Mouse (Mus musculus) neural tube, embryonic 12.5 days (tissue): Measurements from ENCODE around the gene Clvs2. TPM values are rescaled to one million over a fixed set of nuclear protein-coding genes. Genes with fewer than 3 reads are reported as not detected.
A peak's percentile ranks its signal among the peaks of the same experiment; 100 is the strongest.

Experiments used
- ATAC-seq: fragments of 200-750 bp; cut with Nextera tagmentation; 2 replicates; pipeline ENCODE4 v1.8.0; 2017; ENCODE audit warnings: low read depth, mild to moderate bottlenecking, moderate TSS enrichment, moderate library complexity; ENCODE audit not compliant: low FRiP score
- H3K27ac ChIP-seq: fragments of 300-500 bp; sonication (generic); 2 replicates; pipeline ENCODE4 v1.5.1; 2016
- H3K27me3 ChIP-seq: fragments of 300-500 bp; sonication (generic); replicated peaks from 2 replicates; pipeline ENCODE4 v1.6.1; 2016; ENCODE audit warnings: mild to moderate bottlenecking
- H3K36me3 ChIP-seq: fragments of 300-500 bp; sonication (generic); 2 replicates; pipeline ENCODE4 v1.6.1; 2016; ENCODE audit warnings: mild to moderate bottlenecking
- H3K4me1 ChIP-seq: fragments of 300-500 bp; sonication (generic); 2 replicates; pipeline ENCODE4 v1.6.1; 2016
- H3K4me2 ChIP-seq: fragments of 300-500 bp; sonication (generic); replicated peaks from 2 replicates; pipeline ENCODE4 v1.6.1; 2016; ENCODE audit warnings: mild to moderate bottlenecking
- H3K4me3 ChIP-seq: fragments of 300-500 bp; sonication (generic); 2 replicates; pipeline ENCODE4 v1.5.1; 2016
- H3K9ac ChIP-seq: fragments of 300-500 bp; sonication (generic); 2 replicates; pipeline ENCODE4 v1.6.1; 2016; ENCODE audit warnings: mild to moderate bottlenecking
- H3K9me3 ChIP-seq: fragments of 300-500 bp; sonication (generic); 2 replicates; pipeline ENCODE4 v1.6.1; 2016; ENCODE audit warnings: mild to moderate bottlenecking
- WGBS: fragments of 180-500 bp; shearing (Covaris S2); methylation state at CpG from one replicate; pipeline ENCODE4 v1.1.7; 2016; 5-methylcytosine and 5-hydroxymethylcytosine counted together
- polyA plus RNA-seq: library from polyadenylated mRNA; unstranded; fragments of >200 nt; fragmentation: Nextera tagmentation; extraction: Ambion mirVana; gene quantifications from 2 replicates; pipeline ENCODE4 v1.2.1, GENCODE M21; 2016

Gene Clvs2
- polyA plus RNA-seq, result 6.5 and 9.0 TPM in 2 replicates

DNA sequence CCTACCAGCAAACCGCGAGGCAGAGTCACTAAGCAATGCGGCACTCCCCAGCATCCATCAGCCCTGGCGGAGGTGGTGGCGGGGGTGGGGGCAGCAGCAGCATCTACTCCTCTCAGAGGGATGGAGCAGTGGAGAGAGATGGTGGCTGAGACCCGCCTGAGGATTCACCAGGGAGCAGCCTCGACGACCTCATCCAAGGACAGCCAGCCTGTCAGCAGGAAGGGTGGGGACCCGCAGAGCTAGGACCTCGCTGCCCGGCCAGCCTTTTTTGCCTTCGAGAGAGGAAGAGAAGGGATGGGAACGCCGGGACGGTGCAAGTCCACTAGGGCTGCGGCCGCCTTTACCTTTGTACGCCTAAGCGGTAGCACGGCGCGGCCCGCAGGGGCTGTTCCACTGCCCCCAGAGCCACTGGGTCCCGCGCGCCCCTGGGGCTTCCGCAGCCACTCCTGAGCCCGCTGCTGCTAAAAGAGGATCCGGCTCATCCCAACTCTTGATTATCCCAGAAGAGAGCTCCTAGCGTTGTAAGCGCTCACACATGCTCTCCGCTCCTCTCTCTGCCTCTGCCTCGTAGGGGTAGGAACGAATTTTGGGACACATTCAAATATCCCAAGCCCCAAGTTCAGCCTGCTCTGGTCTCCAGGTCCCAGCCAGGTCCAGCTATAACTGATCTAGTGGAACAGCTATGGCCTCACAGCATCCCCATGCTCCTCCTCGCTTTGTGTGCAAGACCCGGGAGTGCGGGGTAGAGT lies at the start of gene Clvs2:
Gene Clvs2, minus strand, starts transcription at position 639 of the 749 bp plus-strand sequence.
- WGBS, result under 1% methylated on average over 37 of the region's 37 CpGs
- Histone ChIP-seq H3K27ac (peak within 1 kb of the TSS; percentile 15; the same call in 1 of the 2 replicates), H3K27me3 (no peaks in the 10 kb centered on the region), H3K9ac (peak within 1 kb of the TSS; percentile 72), H3K4me1 (peaks cover 10% of the 10 kb centered on the region), H3K4me2 (peak within 1 kb of the TSS; percentile 78), H3K9me3 (no peaks in the 10 kb centered on the region), H3K36me3 (no peaks in the 10 kb centered on the region), H3K4me3 (peak within 1 kb of the TSS; percentile 54)
- peak; percentile 90 for ATAC-seq

DNA sequence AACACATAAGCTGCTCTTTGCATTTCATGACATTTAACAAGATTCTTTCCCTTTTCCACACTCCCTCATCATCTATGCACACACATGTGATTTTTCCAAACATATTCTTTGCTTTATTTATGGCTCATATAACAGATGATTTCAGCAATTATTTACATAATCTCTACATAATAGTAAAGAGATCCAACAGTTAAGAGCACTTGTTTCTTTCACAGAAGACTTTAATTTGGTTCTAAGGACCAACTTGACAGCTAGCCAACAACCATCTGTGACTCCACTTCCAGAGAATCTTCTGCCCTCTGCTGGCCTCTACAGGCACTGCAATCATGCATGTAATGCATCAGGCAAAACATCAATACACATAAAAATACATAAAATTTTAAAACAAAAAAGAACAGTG lies 28.6 kb upstream of the Clvs2 start:
- Histone ChIP-seq H3K27ac (no peak overlapping the region), H3K9me3 (no peaks in the 10 kb centered on the region), H3K36me3 (no peaks in the 10 kb centered on the region), H3K4me3 (no peak overlapping the region), H3K4me2 (no peak overlapping the region), H3K9ac (no peak overlapping the region), H3K4me1 (no peaks in the 10 kb centered on the region), H3K27me3 (no peaks in the 10 kb centered on the region)
- ATAC-seq, result no peak

DNA sequence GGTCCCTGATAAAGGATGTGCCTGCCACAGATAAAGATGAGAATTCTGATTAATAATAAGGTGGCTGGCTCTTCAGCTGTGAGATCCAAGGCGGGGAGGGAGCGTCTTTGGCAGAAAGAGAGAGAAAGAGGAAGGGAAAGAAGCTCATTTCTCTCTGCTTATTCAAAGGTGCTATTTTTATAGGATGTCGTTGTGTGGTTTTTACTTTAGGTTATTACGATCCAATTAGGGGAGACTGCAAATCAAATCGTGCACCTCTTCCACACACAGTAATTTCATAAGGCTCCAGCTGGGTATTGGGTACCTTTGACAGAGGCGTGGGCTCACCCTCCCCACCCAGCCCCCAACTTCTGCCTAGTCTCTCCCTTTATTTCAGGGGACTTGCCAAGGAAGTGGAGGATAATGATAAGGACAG lies 985 bp downstream of the Clvs2 start:
- H3K27ac ChIP-seq, result no peak overlapping the region; the same call in 1 of the 2 replicates
- no peaks in the 10 kb centered on the region for H3K36me3 ChIP-seq
- H3K4me1 ChIP-seq, result peaks cover 10% of the 10 kb centered on the region
- H3K9me3 ChIP-seq, result no peaks in the 10 kb centered on the region
- H3K9ac ChIP-seq, result peak overlapping the region; percentile 72; the same call in 1 of the 2 replicates
- peak overlapping the region; percentile 54 for H3K4me3 ChIP-seq
- 16% methylated on average over 6 of the region's 6 CpGs for WGBS
- no peaks in the 10 kb centered on the region for H3K27me3 ChIP-seq
- ATAC-seq, result peak; percentile 51
- peak overlapping the region; percentile 78 for H3K4me2 ChIP-seq

DNA sequence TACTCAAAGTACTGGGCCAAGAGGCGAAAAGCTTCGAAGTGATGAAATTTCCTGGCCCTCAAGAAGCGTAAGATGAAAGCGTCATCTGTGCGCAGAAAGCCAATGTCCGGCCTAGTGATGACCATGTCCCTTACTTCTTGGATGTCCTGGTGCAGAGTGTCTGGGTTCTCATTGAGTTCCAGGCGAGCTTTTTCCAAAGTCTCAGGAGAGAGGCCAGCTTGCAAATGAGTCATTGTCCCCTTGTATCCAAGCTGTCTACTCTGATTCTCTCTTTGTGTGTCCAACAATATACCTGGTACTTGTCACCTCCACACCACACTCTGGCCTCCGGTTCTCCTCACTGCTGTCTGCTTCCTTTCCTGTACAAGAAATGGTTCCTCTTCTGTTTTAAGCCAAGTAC lies 1.9 kb downstream of the Clvs2 start:
- peaks cover 10% of the 10 kb centered on the region for H3K4me1 ChIP-seq
- H3K36me3 ChIP-seq, result no peaks in the 10 kb centered on the region
- peak overlapping the region; percentile 40 for H3K4me2 ChIP-seq
- ATAC-seq, result no peak
- no peak overlapping the region for H3K4me3 ChIP-seq
- no peaks in the 10 kb centered on the region for H3K9me3 ChIP-seq
- no peak overlapping the region for H3K27ac ChIP-seq
- H3K27me3 ChIP-seq, result no peaks in the 10 kb centered on the region
- no peak overlapping the region for H3K9ac ChIP-seq
- 86% methylated on average over 8 of the region's 8 CpGs for WGBS

DNA sequence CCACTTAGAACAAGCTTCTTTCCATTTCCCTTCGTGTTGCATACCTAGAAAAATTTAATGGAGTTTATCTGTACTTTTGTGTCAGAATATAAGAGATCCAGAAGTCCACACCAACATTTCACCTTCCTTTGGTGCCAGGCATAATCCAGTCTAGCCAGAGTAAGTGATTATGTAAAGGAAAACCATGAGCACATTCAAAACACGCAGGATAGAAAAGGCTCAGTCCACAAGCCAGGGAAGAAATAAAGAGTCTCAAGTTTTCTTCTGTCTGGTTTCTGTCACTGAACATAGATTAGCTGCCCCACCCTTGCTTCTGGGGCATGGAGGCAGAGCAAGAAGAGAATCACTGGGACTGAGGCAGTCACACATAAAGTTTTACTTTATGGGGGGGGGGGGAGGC lies 8.4 kb downstream of the Clvs2 start:
- ATAC-seq, result no peak
- H3K27ac ChIP-seq, result no peak overlapping the region
- H3K4me2 ChIP-seq, result no peak overlapping the region
- no peaks in the 10 kb centered on the region for H3K4me1 ChIP-seq
- no peak overlapping the region for H3K9ac ChIP-seq
- 79% methylated on average over 2 of the region's 2 CpGs for WGBS
- H3K27me3 ChIP-seq, result no peaks in the 10 kb centered on the region
- no peak overlapping the region for H3K4me3 ChIP-seq
- H3K9me3 ChIP-seq, result no peaks in the 10 kb centered on the region
- no peaks in the 10 kb centered on the region for H3K36me3 ChIP-seq

DNA sequence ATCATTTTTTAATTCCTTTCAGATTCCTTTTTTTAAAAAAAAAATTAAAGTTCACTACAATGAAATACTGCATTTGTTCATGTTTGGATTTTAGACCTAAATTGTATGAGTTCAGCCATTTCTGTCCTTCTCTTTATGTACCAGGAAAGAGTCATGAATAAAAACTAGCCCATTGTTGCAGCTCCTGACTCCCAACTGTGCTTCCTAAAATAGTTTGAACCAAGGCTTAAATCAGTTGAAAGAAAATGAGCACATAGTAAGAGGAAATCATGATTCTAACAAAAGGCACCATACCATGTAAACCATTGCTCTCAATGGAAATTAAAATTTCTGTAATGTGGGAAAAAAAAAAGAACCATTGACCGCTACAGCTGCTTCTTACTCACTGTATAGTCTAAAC lies 11.4 kb downstream of the Clvs2 start:
- 86% methylated on average over 1 of the region's 1 CpGs for WGBS
- no peak overlapping the region for H3K4me2 ChIP-seq
- no peak overlapping the region for H3K4me3 ChIP-seq
- no peak overlapping the region for H3K9ac ChIP-seq
- H3K27me3 ChIP-seq, result no peaks in the 10 kb centered on the region
- H3K27ac ChIP-seq, result no peak overlapping the region
- H3K36me3 ChIP-seq, result no peaks in the 10 kb centered on the region
- ATAC-seq, result no peak
- no peaks in the 10 kb centered on the region for H3K4me1 ChIP-seq
- no peaks in the 10 kb centered on the region for H3K9me3 ChIP-seq

DNA sequence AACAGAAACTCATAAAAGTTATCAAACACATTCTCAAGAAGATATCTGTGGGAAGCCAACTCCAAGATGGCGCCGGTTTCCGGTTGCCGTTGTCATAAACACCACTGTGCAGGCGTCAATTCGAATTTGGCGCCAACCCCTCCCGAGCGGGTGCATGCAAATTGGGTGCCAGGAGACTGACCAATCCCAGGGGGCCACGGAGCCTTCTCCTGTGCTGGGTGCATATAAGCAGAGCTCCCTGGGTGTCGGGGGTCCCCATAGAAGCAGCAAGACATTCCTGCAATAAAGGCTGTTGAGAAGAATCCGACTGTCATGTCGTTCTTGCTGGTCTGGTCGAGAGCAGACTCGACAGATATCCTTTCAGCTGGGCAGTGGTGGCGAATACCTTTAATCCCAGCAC lies 31.8 kb downstream of the Clvs2 start:
- no peaks in the 10 kb centered on the region for H3K36me3 ChIP-seq
- 88% methylated on average over 16 of the region's 16 CpGs for WGBS
- no peak overlapping the region for H3K27ac ChIP-seq
- H3K9me3 ChIP-seq, result no peaks in the 10 kb centered on the region
- H3K27me3 ChIP-seq, result no peaks in the 10 kb centered on the region
- no peak overlapping the region for H3K4me2 ChIP-seq
- H3K4me3 ChIP-seq, result no peak overlapping the region
- no peaks in the 10 kb centered on the region for H3K4me1 ChIP-seq
- ATAC-seq, result no peak
- no peak overlapping the region for H3K9ac ChIP-seq

DNA sequence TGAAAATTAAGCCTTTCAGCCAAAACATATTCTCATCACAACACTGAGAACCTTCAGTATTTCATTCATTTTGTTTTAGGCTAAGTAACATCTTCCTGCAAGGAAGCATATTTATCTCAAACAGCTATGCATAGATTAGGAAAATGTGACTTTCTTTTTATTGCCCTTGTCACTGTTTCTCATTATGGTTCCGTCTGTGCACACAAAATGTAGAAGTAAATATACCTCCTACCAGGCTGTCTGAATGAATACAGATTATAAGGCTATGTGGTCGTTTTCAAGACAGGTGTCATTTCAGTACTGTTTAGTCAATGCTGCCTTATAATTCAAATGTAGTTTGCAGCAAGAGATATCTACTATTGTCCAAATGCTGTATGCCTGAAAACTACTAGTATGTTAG lies 35.8 kb downstream of the Clvs2 start:
- H3K27ac ChIP-seq, result no peak overlapping the region
- no peak overlapping the region for H3K4me2 ChIP-seq
- no peak overlapping the region for H3K9ac ChIP-seq
- no peaks in the 10 kb centered on the region for H3K36me3 ChIP-seq
- ATAC-seq, result no peak
- H3K4me3 ChIP-seq, result no peak overlapping the region
- H3K27me3 ChIP-seq, result no peaks in the 10 kb centered on the region
- H3K9me3 ChIP-seq, result no peaks in the 10 kb centered on the region
- 76% methylated on average over 2 of the region's 2 CpGs for WGBS
- no peaks in the 10 kb centered on the region for H3K4me1 ChIP-seq

DNA sequence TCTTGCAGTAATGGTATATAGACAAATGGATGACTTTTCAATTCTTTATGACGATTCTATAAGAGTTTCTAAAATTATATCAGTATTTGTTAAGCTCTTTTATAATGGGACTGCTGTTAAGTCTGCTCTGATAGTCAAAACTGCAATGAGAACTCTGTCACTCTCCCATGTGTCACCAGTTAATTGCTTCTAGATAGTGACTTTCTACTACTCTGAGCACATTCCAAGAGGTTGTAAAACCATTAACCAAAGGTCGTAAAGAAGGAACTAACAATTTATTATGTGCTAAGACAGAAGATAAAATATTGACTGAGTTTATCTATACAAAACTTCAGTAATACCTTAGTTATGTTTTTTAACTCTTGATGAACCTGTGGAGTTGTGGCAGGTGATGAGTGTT lies 37.5 kb downstream of the Clvs2 start:
- Histone ChIP-seq H3K9me3 (no peaks in the 10 kb centered on the region), H3K27me3 (no peaks in the 10 kb centered on the region), H3K9ac (no peak overlapping the region), H3K4me3 (no peak overlapping the region), H3K4me2 (no peak overlapping the region), H3K4me1 (no peaks in the 10 kb centered on the region), H3K36me3 (no peaks in the 10 kb centered on the region), H3K27ac (no peak overlapping the region)
- no peak for ATAC-seq
- WGBS, result 39% methylated on average over 2 of the region's 2 CpGs

DNA sequence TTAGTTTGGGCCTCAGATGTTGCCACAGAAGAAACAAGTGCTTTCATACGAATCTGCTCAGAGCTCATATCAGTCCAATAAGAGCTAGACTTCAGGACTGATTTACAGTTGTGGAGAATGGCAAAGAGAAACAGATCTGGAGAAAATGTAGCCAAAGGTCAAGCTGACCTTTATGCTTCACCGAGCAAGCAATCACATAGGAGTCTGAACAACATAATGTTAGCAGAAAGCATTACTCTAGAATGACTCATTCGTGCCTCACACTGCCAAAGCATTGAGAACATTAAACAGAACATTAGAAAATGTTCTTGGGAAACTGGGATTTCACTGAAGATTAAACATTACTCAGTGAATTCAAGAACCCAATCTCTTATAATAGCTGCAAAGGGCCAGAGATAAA lies 66.5 kb downstream of the Clvs2 start:
- no peak for ATAC-seq
- no peaks in the 10 kb centered on the region for H3K4me1 ChIP-seq
- H3K9ac ChIP-seq, result no peak overlapping the region
- no peak overlapping the region for H3K4me3 ChIP-seq
- WGBS, result 51% methylated on average over 3 of the region's 3 CpGs
- H3K9me3 ChIP-seq, result no peaks in the 10 kb centered on the region
- no peaks in the 10 kb centered on the region for H3K36me3 ChIP-seq
- no peak overlapping the region for H3K27ac ChIP-seq
- H3K27me3 ChIP-seq, result no peaks in the 10 kb centered on the region
- H3K4me2 ChIP-seq, result no peak overlapping the region

DNA sequence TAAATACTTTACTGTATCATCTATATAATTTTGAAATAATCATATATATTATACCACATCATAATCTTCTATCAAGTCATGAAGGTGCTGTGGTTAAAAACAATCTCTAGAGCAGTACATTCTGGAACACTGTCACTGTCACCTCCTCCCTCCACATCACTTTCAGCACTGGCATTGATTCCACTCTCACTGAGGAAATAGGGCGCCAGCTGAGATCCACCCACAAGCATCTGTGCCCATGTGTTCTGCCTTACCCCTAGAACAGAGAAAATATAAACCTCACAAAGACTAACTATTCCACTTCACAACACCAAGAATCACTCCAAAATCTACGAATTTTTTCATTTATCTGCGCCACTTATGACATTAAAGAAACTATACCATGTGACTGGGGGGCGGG lies 84.2 kb downstream of the Clvs2 start:
- Histone ChIP-seq H3K4me1 (no peaks in the 10 kb centered on the region), H3K36me3 (no peaks in the 10 kb centered on the region), H3K4me2 (no peak overlapping the region), H3K27ac (no peak overlapping the region), H3K9ac (no peak overlapping the region), H3K4me3 (no peak overlapping the region), H3K9me3 (no peaks in the 10 kb centered on the region), H3K27me3 (no peaks in the 10 kb centered on the region)
- ATAC-seq, result no peak
- 82% methylated on average over 4 of the region's 4 CpGs for WGBS
